Mouse (Mus musculus): Measurements from ENCODE around the gene Rin1. TPM values are rescaled to one million over a fixed set of nuclear protein-coding genes. Genes with fewer than 3 reads are reported as not detected.
"Not testable (repeated sequence)": the region's sequence is repeated elsewhere in the genome, so short reads cannot be mapped to it uniquely, and the experiment has no call there.

Rin1 gene
- total RNA-seq, 1 experiment from 2014 or later: 0.18 TPM

DNA sequence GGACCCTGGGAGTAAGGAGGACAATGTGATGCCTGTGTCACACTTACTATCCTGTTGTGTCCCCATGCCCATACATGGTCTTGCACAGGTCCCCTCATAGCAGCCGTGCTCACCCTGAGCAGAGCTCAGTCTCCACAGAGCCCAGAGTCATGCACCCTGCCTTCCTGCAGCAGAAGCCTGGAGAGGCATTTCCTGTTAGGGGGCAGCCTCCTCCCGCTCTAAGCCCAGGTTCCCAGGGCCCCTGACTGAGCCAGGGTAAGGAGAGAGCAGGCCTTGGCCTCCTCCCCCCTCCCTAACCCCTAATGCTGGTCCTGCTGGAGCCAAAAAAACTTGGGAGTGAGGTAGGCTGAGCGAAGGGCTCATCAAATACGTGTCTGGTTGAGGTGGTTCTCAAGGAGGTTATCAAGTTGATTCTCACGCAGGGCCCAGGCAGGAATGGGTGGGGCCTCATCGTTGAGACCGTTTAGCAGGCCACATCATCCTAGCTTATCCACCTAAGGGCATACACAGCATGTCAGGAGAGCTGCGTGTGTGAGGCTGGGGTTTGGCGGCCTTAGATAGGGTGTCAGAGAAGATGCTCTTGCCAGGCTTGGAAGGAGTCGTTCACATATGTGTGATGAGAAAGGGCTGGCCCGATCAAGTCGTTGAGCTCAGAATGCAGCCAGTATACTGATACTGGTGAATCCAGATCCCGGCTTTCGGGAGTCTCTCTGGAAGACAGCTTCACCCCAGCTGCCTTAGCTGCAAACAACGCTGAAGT is 16.9 kb downstream of the Rin1 start:
- peak; percentile 55 for ATAC-seq (replicated peaks; ENCODE audit: low read depth, poor library complexity, severe bottlenecking)

DNA sequence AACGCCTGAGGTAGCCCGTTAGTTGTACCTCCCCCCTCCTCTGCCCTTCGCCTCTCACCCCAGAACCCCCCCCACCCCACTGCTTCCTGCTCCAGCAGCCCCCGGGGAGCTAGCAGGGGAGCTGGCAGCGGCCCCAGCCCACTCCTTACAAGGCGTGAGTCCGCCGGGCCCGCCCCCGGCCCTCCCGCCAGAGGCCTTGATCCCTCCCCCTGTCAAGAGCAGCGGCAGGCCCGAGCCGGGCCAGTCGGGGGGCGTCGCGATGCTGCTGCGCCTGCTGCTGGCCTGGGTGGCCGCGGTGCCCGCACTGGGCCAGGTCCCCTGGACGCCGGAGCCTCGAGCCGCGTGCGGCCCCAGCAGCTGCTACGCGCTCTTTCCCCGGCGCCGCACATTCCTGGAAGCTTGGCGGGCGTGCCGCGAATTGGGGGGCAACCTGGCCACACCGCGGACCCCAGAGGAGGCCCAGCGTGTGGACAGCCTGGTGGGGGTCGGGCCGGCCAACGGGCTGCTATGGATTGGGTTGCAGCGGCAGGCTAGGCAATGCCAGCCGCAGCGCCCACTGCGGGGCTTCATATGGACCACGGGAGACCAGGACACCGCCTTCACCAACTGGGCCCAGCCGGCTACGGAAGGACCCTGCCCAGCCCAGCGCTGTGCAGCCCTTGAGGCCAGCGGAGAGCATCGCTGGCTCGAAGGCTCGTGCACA is 17.7 kb downstream of the Rin1 start, which contains the start of gene Cd248:
Gene Cd248 (plus strand): TSS at position 212 of the 703 bp plus-strand sequence.
- ATAC-seq (replicated peaks; ENCODE audit: low read depth, poor library complexity, severe bottlenecking): no peak

DNA sequence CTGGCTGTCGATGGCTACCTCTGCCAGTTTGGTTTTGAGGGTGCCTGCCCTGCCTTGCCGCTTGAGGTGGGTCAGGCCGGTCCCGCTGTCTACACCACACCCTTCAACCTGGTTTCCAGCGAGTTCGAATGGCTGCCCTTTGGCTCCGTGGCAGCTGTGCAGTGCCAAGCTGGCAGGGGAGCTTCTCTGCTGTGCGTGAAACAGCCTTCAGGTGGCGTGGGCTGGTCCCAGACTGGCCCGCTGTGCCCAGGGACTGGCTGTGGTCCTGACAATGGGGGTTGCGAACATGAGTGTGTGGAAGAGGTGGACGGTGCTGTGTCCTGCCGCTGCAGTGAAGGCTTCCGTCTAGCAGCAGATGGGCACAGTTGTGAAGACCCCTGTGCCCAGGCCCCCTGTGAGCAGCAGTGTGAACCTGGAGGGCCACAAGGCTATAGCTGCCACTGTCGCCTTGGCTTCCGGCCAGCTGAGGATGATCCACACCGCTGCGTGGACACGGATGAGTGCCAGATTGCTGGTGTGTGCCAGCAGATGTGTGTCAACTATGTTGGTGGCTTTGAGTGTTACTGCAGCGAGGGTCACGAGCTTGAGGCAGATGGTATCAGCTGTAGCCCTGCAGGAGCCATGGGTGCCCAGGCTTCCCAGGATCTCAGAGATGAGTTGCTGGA is 18.4 kb downstream of the Rin1 start:
- no peak for ATAC-seq (replicated peaks; ENCODE audit: low read depth, poor library complexity, severe bottlenecking)

DNA sequence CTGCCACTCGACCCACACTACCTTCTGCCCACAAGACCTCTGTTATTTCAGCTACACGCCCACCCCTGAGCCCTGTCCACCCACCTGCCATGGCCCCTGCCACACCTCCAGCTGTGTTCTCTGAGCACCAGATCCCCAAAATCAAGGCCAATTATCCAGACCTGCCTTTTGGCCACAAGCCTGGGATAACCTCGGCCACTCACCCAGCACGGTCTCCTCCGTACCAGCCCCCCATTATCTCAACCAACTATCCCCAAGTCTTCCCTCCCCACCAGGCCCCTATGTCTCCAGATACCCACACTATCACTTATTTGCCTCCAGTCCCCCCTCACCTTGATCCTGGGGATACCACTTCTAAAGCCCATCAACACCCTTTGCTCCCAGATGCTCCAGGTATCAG is 19.2 kb downstream of the Rin1 start:
- ATAC-seq (replicated peaks; ENCODE audit: low read depth, poor library complexity, severe bottlenecking): no peak

DNA sequence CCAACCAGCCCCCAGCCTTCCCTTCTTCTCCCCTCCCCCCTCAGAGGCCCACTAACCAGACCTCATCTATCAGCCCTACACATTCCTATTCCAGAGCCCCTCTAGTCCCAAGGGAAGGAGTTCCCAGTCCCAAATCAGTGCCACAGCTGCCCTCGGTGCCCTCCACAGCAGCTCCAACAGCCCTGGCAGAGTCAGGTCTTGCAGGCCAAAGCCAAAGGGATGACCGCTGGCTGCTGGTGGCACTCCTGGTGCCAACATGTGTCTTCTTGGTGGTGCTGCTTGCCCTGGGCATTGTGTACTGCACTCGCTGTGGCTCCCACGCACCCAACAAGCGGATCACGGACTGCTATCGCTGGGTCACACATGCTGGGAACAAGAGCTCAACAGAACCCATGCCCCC is 19.7 kb downstream of the Rin1 start:
- no peak for ATAC-seq (replicated peaks; ENCODE audit: low read depth, poor library complexity, severe bottlenecking)

DNA sequence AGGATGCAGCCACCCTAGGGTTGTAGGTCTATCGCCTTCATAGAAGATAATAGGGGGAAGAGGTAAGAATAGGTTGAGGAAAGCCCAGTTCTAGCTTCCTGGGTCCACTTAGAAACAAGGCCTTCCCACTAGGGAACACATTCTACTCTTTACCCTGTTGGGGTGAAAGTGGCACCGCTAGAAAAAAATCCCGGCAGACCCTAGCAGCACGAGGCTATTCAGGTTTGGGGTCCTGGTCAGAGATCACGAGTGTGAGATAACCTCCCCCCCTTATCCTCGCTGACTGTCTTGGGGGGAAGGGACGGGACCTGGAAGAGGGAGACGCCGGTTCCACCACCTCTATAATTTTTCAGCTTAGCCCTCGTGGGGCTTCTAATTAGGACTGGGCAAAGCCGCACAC is 20.8 kb downstream of the Rin1 start:
- no peak for ATAC-seq (replicated peaks; ENCODE audit: low read depth, poor library complexity, severe bottlenecking)

GRCm38 (mm10) chr19:5071545-5072369 is 21.5 kb downstream of the Rin1 start:
- ATAC-seq (replicated peaks; ENCODE audit: low read depth, poor library complexity, severe bottlenecking): peak; percentile 76

DNA sequence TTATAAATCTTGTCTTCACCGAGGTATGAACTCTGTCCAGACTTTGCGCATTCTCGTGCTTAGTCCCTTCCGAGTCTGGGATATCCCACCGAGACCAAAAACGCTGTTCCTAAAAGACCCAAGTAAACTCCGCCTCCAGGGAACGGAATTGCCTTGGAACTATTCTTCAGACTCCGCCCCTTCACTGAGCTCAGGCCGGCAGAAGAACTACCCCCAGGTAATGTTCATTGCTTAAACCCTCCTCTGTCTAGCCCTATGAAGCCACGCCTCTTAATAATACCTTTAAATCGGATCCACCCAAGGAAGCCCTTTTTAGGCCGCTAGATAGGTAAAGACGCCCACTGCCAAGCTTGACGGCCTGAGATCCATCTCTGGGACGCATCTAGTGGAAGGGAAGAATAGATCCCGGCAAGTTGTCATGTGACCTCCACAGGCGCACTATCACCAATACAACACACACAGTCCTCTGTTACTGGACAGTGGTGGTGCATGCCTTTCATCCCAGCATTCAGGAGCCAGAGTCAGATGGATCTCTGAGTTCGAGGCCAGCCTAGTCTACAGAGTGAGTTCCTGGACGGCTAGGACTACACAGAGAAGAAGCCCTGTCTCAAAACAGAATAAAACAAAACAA is 22.2 kb downstream of the Rin1 start:
- ATAC-seq (replicated peaks; ENCODE audit: low read depth, poor library complexity, severe bottlenecking): no peak

GRCm38 (mm10) chr19:5073028-5073427 is 22.7 kb downstream of the Rin1 start:
- ATAC-seq (replicated peaks; ENCODE audit: low read depth, poor library complexity, severe bottlenecking): no peak; the same call in 1 of the 2 replicates

GRCm38 (mm10) chr19:5073518-5073917 is 23.2 kb downstream of the Rin1 start:
- no peak for ATAC-seq (replicated peaks; ENCODE audit: low read depth, poor library complexity, severe bottlenecking)

DNA sequence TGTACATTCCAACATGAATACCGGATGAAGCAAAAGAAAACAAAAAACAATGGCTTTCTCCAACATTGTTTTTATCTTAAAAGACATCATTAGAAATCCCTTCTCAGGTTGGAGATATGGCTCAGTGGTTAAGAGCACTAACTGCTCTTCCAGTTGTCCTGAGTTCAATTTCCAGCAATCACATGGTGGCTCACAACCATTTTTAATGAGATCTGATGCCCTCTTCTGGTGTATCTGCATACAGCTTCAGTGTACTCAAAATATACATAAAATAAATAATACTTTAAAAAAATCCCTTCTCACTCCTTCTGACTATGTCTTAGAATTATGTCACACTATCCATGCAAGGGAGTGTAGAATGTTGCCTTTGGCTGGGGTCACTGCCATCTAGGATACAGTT is 29.0 kb downstream of the Rin1 start:
- ATAC-seq (replicated peaks; ENCODE audit: low read depth, poor library complexity, severe bottlenecking): no peak

- ATAC-seq (replicated peaks; ENCODE audit: low read depth, poor library complexity, severe bottlenecking): no peak
These were observed 31.7 kb downstream of the Rin1 start for GRCm38 (mm10) chr19:5082005-5082404.

DNA sequence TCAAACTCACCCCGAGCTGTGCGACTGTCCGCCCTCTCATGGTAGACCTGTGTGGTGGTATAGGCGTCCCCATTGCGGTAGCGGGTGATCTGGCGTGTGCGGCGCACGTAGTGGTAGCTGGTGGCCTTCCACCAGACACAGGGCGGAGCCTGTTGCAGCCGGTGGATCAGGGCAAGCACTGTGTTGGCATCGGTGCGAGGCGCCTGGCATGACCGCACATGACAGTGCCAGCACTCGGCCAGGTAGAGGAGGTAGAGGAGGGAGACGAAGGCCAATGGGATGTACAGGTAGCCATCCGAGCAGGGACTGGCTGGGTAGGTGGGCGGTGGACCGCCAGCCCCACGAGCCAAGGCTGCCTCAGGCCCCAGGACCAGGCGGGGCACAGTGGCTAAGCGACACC is 32.3 kb downstream of the Rin1 start:
- no peak for ATAC-seq (replicated peaks; ENCODE audit: low read depth, poor library complexity, severe bottlenecking)

- ATAC-seq (replicated peaks; ENCODE audit: low read depth, poor library complexity, severe bottlenecking): no peak
These were observed 33.9 kb downstream of the Rin1 start for GRCm38 (mm10) chr19:5083961-5084833.

- no peak for ATAC-seq (replicated peaks; ENCODE audit: low read depth, poor library complexity, severe bottlenecking)
These were observed 34.5 kb downstream of the Rin1 start for GRCm38 (mm10) chr19:5084834-5085144.

DNA sequence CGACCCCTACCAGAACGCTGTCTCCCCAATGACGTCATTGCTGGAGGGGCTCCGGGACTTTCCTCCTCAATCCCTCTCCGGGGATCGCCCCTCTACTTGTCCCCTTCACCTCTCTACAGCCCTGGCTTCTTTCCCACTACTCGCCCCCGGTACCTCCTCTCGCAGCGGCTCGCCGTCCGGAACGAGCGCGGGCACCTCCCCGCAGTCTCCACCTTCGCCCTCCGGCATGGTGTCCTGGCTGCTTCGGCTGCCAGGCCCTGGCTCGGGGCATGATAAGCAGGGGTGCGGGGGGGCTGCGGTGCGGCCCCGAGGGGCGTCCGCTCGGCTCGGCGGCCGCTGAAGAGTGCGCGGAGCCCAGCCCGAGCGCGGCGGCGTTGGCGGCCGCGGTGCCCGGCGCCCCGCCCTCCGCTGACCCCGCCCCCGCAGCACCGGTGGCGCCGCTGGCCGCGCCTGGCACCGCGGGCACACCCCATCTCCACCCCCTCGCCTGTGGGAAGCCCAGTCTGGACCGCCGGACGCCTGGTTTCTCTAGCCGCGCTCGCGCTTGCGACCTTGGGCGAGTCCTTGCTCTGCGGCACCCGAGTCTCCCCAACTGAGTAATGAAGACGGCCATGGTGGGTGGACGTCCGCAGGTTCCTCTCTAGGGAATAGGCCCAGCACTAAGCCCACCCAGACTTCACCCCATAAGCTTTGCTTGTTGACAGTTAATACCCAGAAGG is 35.0 kb downstream of the Rin1 start, which contains the start of gene Tmem151a:
Gene Tmem151a (minus strand): TSS at position 387 of the 719 bp plus-strand sequence.
- no peak for ATAC-seq (replicated peaks; ENCODE audit: low read depth, poor library complexity, severe bottlenecking)

- not testable (repeated sequence) for ATAC-seq (replicated peaks; ENCODE audit: low read depth, poor library complexity, severe bottlenecking)
These were observed 36.3 kb downstream of the Rin1 start for GRCm38 (mm10) chr19:5086533-5086932.

Data from common myeloid progenitor, adult 5-6 weeks (primary cell).